Mouse (Mus musculus) olfactory bulb, adult 2 months (tissue): Measurements from ENCODE around the gene Lin28b.

Experiments used
- CTCF ChIP-seq: fragments of 200-500 bp; IDR thresholded peaks from 2 replicates; pipeline ENCODE4 v1.5.1; 2012; ENCODE audit warnings: low read depth, mild to moderate bottlenecking, low read length, moderate library complexity; ENCODE audit not compliant: insufficient read depth
- POLR2A ChIP-seq: fragments of 200-500 bp; IDR thresholded peaks from 2 replicates; pipeline ENCODE4 v1.6.1; 2012; ENCODE audit warnings: mild to moderate bottlenecking, low read depth, low read length, moderate library complexity; ENCODE audit not compliant: insufficient read depth

- TF ChIP-seq CTCF: no peak
- TF ChIP-seq POLR2A: no peak
These were observed 28.1 kb downstream of the Lin28b start for GRCm38 (mm10) chr10:45458074-45458473.
